Mouse (Mus musculus) ES-E14 (cell line): Measurements from ENCODE around the gene Inca1. TPM values are rescaled to one million over a fixed set of nuclear protein-coding genes. Genes with fewer than 3 reads are reported as not detected.

Experiments used
- DNase-seq: peaks from one replicate; pipeline ENCODE4 v3.0.0-alpha.2; 2013; ENCODE audit warnings: low read depth, low spot score
- H3K27ac ChIP-seq: 2 replicates; pipeline ENCODE4 v1.5.1; 2012; ENCODE audit warnings: low read depth, mild to moderate bottlenecking, low read length, moderate library complexity, mixed read lengths; ENCODE audit not compliant: poor library complexity, insufficient read depth, severe bottlenecking
- H3K36me3 ChIP-seq: 2 replicates; pipeline ENCODE4 v1.6.1; 2012; ENCODE audit warnings: mild to moderate bottlenecking, low read length, moderate library complexity, mixed read lengths; ENCODE audit not compliant: control insufficient read depth, poor library complexity, insufficient read depth, severe bottlenecking
- H3K4me1 ChIP-seq, 2 experiments: fragments of 150-350 bp in 1 of 2; sonication (generic) in 1 of 2; 2 replicates each; pipeline ENCODE4 v1.6.1; 2012; ENCODE audit warnings: low read length in 2 of 2, mild to moderate bottlenecking in 1 of 2, mixed read lengths in 1 of 2; ENCODE audit not compliant: control insufficient read depth in 2 of 2, insufficient read depth in 2 of 2, poor library complexity in 1 of 2
- H3K4me3 ChIP-seq, 2 experiments: fragments of 150-350 bp in 1 of 2; sonication (generic) in 1 of 2; 2 replicates each; pipeline ENCODE4 v1.5.1; 2012; ENCODE audit warnings: low read length in 2 of 2, low read depth in 1 of 2, mild to moderate bottlenecking in 1 of 2, mixed read lengths in 1 of 2; ENCODE audit not compliant: insufficient read depth in 1 of 2, poor library complexity in 1 of 2, severe bottlenecking in 1 of 2
- H3K9ac ChIP-seq: 2 replicates; pipeline ENCODE4 v1.6.1; 2012; ENCODE audit warnings: low read depth, mild to moderate bottlenecking, low read length, mixed read lengths; ENCODE audit not compliant: poor library complexity, insufficient read depth, severe bottlenecking
- H3K9me3 ChIP-seq: fragments of 150-350 bp; sonication (generic); 2 replicates; pipeline ENCODE4 v1.6.1; 2012; ENCODE audit warnings: low read depth, mild to moderate bottlenecking, low read length; ENCODE audit not compliant: control insufficient read depth, insufficient read depth
- CHD2 ChIP-seq: IDR thresholded peaks from 2 replicates; pipeline ENCODE4 v1.6.1; 2014; ENCODE audit warnings: mild to moderate bottlenecking, low read depth, low read length, inconsistent platforms
- HCFC1 ChIP-seq: IDR thresholded peaks from 2 replicates; pipeline ENCODE4 v1.6.1; 2012; ENCODE audit warnings: low read length, inconsistent platforms, borderline replicate concordance; ENCODE audit not compliant: insufficient read depth
- MAFK ChIP-seq: IDR thresholded peaks from 2 replicates; pipeline ENCODE4 v1.6.1; 2014; ENCODE audit warnings: mild to moderate bottlenecking, low read depth, low read length, inconsistent platforms; ENCODE audit not compliant: insufficient read depth
- ZC3H11A ChIP-seq: IDR thresholded peaks from 2 replicates; pipeline ENCODE4 v1.6.1; 2012; ENCODE audit warnings: low read depth, mild to moderate bottlenecking, inconsistent platforms, low read length, borderline replicate concordance
- ZNF384 ChIP-seq: IDR thresholded peaks from 2 replicates; pipeline ENCODE4 v1.6.1; 2012; ENCODE audit warnings: low read depth, low read length, inconsistent platforms
- in situ Hi-C, 2 experiments: fragments of 600-800 bp; cut with MboI; formaldehyde crosslinking; loops; one replicate each; pipeline ENCODE4 v1.15.1; 2025; ENCODE audit warnings: low sequenced_read_pairs in 2 of 2, inconsistent platforms in 1 of 2; ENCODE audit not compliant: unreplicated experiment in 2 of 2
- total RNA-seq: library from RNA; depleted of rRNA; stranded (reverse); fragments of 300-350 nt; gene quantifications from 2 replicates; pipeline ENCODE4 v1.2.3, GENCODE M21; 2012

Inca1 gene
- total RNA-seq, 1 experiment = 1.2 TPM

DNA sequence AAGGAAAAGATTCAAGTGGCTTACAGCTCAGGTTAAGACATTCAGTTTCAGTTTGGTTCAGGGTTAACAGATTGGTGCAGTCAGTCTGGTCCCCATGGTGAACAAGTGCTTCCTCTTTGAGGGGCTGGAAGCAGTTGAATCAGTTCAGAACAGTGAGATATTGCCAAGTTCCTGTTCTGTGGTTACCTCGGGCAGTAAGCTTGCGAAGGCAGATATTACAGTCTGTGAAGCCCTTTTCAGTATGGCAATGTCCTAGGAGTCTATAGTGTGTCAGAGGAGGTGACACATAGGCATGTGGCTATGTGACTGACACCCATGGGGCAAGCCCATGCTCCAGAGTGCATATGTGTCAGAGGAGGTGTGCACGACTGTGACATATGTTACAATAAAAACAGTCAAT lies 20.6 kb upstream of the Inca1 start:
- no peaks in the 10 kb centered on the region for H3K4me1 ChIP-seq
- H3K36me3 ChIP-seq = peaks cover 44% of the 10 kb centered on the region
- no peak overlapping the region for H3K9ac ChIP-seq
- in situ Hi-C loops = no loop called here
- no peak overlapping the region for H3K27ac ChIP-seq
- no peak for TF ChIP-seq ZNF384
- no peak for TF ChIP-seq CHD2
- TF ChIP-seq HCFC1 = no peak
- TF ChIP-seq MAFK = no peak
- no peak for TF ChIP-seq ZC3H11A
- no peaks in the 10 kb centered on the region for H3K9me3 ChIP-seq
- no peak overlapping the region for H3K4me3 ChIP-seq
- no peak for DNase-seq

DNA sequence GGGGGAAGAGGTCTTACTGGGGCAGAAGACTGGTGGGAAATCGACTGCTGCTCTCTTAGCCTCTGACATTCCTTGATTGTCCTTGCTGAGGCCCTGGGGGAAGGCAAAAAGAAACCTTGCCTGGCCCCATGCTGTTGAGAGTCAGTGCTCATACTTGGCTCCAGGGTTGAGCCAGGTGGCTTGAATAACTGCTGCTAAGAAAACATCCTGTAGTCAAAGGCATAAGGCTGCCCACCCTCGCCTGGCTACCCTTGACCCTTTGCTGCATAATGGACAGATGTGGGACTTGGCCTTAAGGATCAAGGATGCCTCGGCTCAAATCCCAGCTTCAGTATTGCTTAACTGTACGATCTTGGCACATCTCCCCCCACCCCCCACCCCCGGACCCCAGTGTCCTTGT lies 18.5 kb upstream of the Inca1 start:
- no peak for TF ChIP-seq ZC3H11A
- no peak for TF ChIP-seq CHD2
- no peak for TF ChIP-seq HCFC1
- TF ChIP-seq ZNF384 = no peak
- TF ChIP-seq MAFK = no peak
- H3K27ac ChIP-seq = no peak overlapping the region
- no peak for DNase-seq
- no peaks in the 10 kb centered on the region for H3K9me3 ChIP-seq
- H3K36me3 ChIP-seq = peaks cover 32% of the 10 kb centered on the region
- no peak overlapping the region for H3K9ac ChIP-seq
- no peaks in the 10 kb centered on the region for H3K4me1 ChIP-seq
- in situ Hi-C loops = no loop called here
- H3K4me3 ChIP-seq = no peak overlapping the region

DNA sequence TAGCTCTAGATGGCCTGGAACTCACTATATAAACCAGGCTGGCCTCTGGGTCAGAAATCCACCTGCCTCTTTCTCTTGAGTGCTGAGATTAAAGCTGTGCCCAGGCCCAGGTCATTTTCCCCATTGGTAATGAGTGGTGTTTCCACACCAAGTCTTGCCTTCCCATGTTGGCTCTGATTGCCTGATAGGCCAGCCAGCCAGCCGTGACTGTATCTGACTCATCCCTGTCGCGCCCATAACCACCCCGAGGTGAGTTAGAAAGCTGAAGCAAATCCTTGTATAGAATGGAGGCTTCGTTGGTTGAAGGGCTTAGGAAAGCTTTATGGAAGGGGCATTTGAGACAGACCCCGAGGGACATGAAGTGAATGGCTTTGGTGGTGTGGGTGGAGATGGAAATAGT lies 15.9 kb upstream of the Inca1 start:
- H3K4me1 ChIP-seq = no peaks in the 10 kb centered on the region
- TF ChIP-seq HCFC1 (no peak), MAFK (no peak), ZC3H11A (no peak), CHD2 (no peak), ZNF384 (no peak)
- H3K9ac ChIP-seq = no peak overlapping the region
- in situ Hi-C loops = no loop called here
- H3K36me3 ChIP-seq = peaks cover 33% of the 10 kb centered on the region
- H3K9me3 ChIP-seq = no peaks in the 10 kb centered on the region
- no peak overlapping the region for H3K4me3 ChIP-seq
- no peak for DNase-seq
- no peak overlapping the region for H3K27ac ChIP-seq

DNA sequence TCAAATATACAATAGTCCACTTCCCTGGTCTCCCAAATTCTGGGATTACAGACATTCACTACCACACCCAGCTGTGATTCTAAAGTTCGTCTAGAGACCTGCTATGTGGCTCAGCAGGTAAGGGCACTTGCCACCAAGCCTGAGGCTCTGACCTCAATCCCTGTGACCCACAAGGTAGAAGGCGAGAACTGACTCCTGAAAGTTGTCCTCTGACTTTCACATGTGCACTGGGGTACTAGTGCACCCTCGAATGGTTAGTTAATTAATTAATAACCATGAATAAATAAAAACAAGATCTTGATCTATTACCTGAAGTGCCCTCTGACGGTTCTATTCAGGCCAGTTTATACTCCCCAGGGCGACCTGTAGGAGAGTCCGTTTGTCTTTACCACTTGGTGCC lies 13.3 kb upstream of the Inca1 start:
- no peaks in the 10 kb centered on the region for H3K9me3 ChIP-seq
- H3K4me1 ChIP-seq = no peaks in the 10 kb centered on the region
- DNase-seq = no peak
- TF ChIP-seq ZNF384 (no peak), MAFK (no peak)
- no peak overlapping the region for H3K4me3 ChIP-seq
- no peak overlapping the region for H3K27ac ChIP-seq
- H3K9ac ChIP-seq = no peak overlapping the region
- H3K36me3 ChIP-seq = peaks cover 35% of the 10 kb centered on the region
- in situ Hi-C loops = no loop called here

DNA sequence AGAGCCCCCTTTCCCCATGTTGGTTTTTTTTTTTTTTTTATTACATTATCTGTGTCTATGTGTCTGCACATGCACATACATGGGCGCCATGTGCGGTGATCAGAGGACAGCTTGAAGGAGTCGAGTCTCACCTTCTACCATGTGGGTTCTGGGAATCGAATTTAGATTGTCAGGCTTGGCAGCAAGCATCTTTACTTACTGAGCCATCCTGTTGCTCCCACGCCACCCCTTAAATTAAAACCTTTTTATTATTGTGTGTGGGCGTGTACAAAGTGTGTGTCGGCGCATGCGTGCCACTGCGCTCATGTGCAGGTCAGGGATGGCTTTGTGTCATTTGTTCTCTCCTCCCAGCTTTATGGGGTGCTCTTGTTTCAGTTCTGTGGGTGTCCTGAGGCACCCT lies 11.1 kb upstream of the Inca1 start:
- in situ Hi-C loops = no loop called here
- peaks cover 40% of the 10 kb centered on the region for H3K36me3 ChIP-seq
- no peak for DNase-seq

More for the DNA sequence above, 11.1 kb upstream of the Inca1 start:
- Histone ChIP-seq H3K9ac (no peak overlapping the region), H3K9me3 (no peaks in the 10 kb centered on the region), H3K4me3 (no peak overlapping the region), H3K27ac (no peak overlapping the region), H3K4me1 (no peaks in the 10 kb centered on the region)
- no peak for TF ChIP-seq ZC3H11A
- no peak for TF ChIP-seq CHD2
- no peak for TF ChIP-seq MAFK
- TF ChIP-seq HCFC1 = no peak
- no peak for TF ChIP-seq ZNF384
